Mouse (Mus musculus): ENCODE measurements around the gene Ptch2. TPM values are rescaled to one million over a fixed set of nuclear protein-coding genes. Genes with fewer than 3 reads are reported as not detected.

Gene Ptch2
- total RNA-seq, 4 experiments from 2014 or later = 1.4 to 3.0 (median 1.6) TPM

DNA sequence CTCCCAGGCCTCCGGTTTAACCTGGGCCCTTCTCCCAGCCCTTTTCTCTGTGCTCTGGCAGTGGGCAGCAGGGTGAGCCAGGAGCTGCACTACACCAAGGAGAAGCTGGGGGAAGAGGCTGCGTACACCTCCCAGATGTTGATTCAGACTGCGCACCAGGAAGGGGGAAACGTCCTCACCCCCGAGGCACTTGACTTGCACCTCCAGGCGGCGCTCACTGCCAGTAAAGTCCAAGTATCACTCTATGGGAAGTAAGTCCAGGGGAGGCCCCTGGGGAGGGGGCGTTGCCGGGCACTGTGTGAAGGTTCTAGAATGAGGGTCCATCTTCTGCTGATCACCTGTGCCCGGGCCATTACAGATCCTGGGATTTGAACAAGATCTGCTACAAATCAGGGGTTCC is 8.8 kb downstream of the Ptch2 start:
- DNase-seq (ENCODE audit: low spot score in 2 of 2) = no peak

DNA sequence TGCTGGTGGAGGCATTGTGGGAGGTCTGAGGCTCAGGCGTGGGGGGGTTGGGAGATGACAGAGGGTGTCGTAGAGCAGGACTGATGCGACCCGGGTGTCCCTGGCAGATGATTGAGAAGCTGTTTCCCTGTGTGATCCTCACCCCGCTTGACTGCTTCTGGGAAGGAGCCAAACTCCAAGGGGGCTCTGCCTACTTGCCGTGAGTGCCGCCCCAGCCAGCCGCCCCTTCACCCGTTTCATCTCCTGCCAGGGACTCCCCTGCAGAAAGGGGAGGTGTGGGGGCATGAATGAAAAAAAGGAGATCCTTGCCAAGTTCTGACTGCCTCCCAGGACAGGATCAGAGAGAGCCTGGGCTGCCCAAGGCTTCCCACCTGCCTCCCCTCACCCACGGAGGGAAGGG is 9.3 kb downstream of the Ptch2 start:
- DNase-seq (ENCODE audit: low spot score in 2 of 2) = no peak

DNA sequence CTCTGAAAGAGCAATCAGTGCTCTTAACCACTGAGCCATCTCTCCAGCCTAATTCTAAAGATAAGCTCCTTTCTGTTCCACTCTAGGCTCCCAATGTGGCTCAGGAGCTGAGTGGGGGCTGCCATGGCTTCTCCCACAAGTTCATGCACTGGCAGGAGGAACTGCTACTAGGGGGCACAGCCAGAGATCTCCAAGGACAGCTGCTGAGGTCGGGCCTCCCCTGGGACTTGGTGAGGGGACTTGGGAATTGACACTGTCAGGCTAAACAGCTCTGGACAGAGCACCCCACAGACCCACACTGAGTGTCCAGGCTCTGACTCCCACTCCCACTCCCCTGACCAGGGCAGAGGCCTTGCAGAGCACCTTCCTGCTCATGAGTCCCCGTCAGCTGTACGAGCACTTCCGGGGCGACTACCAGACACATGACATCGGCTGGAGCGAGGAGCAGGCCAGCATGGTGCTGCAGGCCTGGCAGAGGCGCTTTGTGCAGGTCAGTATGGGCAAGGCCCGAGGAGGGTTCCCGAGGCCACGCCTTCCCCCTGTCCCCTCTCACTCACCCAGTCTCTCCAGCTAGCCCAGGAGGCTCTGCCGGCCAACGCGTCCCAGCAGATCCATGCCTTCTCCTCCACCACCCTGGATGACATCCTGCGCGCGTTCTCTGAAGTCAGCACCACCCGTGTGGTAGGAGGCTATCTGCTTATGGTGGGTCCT is 12.1 kb downstream of the Ptch2 start:
- DNase-seq (ENCODE audit: low spot score in 2 of 2) = no peak

DNA sequence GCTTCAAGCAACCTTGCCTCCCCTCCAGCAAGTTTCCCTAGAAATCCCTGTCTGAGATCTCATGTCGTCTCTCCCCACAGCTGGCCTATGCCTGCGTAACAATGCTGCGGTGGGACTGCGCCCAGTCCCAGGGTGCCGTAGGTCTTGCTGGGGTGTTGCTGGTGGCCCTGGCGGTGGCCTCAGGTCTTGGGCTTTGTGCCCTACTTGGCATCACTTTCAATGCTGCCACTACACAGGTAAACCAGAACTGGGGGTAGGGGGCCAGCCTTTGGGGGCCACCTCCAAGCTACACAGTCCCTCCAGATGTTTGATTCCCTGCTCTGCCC is 12.6 kb downstream of the Ptch2 start:
- DNase-seq (ENCODE audit: low spot score in 2 of 2) = no peak

DNA sequence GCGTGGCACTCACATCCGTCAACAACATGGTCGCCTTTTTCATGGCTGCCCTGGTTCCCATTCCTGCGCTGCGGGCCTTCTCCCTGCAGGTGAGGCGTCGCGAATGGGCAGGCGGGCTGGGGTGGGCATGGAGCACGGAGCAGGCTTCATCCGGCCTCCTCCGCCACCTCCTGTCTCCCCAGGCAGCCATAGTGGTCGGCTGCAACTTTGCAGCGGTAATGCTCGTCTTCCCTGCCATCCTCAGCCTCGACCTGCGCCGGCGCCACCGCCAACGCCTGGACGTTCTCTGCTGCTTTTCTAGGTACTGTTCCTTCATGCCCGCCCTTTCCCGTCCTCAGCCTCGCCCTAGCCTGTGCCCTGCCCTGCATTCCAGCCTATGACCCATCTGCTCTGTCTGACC is 13.5 kb downstream of the Ptch2 start:
- DNase-seq (ENCODE audit: low spot score in 2 of 2) = no peak

DNA sequence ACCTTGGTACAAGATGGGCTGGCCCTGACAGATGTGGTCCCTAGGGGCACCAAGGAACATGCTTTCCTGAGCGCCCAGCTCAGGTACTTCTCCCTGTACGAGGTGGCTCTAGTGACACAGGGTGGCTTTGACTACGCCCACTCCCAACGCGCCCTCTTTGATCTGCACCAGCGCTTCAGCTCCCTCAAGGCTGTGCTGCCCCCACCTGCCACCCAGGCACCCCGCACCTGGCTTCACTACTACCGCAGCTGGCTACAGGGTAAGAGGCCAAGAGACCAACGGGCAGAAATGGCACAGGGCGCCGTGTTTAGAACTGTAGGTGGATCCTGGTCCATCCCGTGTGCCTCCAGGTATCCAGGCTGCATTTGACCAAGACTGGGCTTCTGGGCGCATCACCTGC is 14.4 kb downstream of the Ptch2 start:
- DNase-seq (ENCODE audit: low spot score in 2 of 2) = no peak

DNA sequence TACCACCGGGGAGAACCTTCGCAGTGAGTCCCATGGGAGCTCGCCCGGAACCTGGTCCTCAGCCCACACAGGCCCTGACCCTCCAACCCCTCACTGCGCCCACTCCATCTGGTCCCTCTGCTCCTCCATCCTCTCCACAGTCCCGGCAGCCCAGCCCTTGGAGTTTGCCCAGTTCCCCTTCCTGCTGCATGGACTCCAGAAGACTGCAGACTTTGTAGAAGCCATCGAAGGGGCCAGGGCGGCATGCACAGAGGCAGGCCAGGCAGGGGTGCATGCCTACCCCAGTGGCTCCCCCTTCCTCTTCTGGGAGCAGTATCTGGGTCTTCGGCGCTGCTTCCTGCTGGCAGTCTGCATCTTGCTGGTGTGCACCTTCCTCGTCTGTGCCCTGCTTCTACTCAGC is 15.1 kb downstream of the Ptch2 start:
- DNase-seq (ENCODE audit: low spot score in 2 of 2) = no peak

DNA sequence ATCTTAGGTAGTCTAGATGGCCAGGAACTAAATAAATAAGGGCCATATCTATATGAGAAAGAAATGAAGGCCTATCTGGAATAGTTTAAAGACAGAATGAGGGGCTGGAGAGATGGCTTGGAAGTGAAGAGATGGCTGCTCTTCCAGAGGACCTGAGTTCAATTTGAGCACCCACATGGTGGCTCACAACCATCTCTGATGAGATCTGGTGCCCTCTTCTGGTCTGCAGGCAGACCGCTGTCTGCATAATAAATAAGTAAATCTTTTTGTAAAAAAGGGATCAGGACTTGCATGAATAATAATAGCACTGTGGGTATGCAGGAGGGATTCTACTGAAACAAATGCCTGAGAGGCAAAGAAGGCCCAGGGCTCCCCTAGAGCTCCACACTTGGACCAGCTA is 17.4 kb downstream of the Ptch2 start:
- DNase-seq (ENCODE audit: low spot score in 2 of 2) = no peak

DNA sequence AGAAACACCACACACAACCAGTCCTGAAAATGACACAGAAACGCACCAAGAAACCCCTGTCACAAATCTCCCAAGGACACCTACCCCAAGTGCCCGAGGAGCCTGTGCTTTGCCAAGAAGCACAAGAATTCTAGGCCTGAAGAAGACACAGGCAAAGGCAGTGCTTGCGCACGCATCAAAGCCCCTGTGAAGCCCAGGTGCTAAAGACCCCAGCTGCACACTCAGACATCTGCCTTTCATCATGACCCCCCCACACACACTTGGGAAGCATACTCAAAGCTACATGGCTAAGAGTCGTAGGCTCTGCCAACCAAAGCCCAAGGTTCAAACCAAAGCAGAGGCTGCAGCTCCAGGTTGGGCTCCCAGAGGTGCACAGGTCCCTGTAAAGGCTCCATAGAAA is 19.7 kb downstream of the Ptch2 start:
- no peak for DNase-seq (ENCODE audit: low spot score in 2 of 2)

DNA sequence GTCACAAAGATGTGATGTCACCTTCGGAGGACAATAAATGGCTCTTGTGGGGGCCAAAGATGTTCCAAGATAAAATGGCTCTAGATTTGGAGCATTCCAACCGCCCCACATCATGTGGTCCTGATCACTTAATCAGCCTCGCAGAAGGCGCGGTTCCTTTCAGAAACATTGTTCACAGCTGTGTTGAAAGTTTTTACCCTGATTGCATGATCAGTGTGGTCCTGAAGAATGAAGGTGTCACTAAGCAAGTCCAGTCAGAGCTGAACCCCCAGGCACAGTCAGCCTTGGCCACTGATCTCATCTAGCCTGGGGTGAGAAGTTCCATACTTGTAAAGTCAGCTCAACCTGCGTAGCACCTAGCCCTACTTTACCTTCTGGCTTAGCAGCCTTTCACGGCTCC is 22.1 kb downstream of the Ptch2 start:
- no peak for DNase-seq (ENCODE audit: low spot score in 2 of 2)

DNA sequence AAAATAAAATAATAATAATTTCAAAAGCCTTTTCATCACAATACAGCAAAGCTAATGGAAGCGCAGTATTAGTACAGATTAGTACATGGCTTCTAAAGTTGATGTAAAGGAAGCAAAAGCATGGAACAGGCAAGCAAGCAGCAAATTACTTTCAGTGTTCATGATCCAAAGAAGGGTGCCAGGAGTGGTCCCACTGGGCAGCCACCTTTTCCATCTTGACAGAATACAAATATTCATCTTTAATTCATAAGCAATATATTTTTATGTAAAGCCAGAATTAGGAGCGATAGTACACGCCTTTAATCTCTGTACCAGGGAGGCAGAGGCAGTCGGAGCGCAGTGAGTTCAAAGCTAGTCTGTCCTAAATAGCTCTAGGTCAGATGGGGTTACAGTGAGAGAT is 23.8 kb downstream of the Ptch2 start:
- DNase-seq (ENCODE audit: low spot score in 2 of 2) = no peak

DNA sequence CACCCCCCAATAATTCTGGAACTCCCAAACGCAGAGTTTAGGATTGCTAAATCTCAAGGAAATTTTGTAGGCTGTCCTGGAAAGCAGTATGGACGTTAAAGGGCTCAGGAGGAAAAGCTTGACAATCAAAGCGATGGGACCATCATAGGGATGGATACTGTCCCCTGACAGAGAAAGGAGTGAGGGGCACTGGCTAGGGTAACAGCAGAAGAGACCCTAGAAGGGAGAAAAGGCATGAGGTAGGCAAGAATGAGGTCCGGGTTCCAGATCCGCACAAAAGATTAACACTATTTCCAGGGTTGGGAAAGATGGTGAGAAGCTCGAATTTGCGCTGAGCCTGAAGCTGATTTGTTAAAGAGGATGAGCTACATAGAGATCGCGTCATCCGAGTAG is 24.2 kb downstream of the Ptch2 start:
- DNase-seq (ENCODE audit: low spot score in 2 of 2) = no peak

DNA sequence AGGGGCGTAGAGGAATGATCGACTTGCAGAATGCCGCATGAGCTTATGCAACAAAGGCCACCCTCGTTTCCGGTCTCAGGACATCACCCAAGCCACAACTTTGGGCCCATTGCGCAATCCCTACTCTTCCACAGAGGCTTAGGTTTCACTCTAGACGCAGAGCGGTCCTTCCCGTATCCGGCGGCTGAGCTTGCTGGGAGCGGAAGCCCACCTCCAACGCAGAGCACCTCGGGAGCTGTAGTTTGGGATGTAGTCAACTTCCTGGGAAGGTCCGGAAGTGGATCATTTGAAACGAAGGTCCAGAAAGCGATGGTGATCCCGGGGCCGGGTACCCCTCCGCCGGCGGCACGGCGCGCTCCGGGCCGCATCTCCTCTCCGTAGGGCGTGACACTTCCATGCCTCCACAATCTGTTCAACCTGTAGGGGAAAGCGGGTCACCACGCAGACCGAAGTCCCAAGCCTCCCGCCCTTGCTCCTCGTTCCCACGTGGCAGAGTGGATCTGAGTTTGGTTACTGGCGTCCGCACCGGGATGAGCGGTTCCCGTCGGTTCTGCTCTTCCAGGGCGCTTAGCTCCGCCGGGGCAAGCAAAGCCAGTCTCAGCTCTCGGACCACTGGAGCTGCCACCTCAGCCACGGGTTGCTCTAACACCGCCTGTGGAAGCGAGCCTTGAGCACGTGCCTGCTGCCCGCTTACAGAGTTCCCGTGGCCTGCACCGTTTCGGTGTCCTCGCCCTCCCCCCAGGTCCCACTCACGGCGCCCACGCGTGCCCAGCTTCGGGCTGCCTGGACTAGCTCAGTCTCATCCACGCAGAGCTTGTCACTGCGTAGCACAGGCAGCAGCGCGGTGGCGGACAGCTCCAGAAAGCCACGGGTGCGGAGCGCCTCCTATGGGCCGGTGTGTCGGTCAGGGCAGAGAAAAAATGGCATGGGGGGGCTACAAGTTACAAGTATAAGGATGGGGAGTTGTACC is 24.9 kb downstream of the Ptch2 start:
- DNase-seq (ENCODE audit: low spot score in 2 of 2) = peak; percentile 85 to 96

DNA sequence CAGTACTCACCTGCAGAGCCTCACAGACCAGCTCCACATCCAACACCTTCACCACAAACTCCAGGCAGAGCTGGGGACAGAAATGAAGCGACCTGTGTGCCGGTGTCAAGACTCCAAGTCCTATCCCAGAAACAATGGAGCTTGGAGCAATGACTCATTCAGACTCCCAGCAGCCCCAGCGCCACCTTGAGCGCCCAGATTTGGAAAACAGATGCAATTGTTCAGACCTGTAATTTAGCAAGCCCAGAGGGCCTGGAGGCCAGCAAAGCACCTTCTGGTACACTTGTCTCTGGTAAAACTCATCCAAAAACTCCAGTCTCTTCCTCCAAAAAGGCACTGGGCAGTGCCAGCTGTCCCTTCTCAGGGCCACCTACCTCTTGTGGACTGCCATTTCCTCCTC is 26.3 kb downstream of the Ptch2 start:
- no peak for DNase-seq (ENCODE audit: low spot score in 2 of 2)

DNA sequence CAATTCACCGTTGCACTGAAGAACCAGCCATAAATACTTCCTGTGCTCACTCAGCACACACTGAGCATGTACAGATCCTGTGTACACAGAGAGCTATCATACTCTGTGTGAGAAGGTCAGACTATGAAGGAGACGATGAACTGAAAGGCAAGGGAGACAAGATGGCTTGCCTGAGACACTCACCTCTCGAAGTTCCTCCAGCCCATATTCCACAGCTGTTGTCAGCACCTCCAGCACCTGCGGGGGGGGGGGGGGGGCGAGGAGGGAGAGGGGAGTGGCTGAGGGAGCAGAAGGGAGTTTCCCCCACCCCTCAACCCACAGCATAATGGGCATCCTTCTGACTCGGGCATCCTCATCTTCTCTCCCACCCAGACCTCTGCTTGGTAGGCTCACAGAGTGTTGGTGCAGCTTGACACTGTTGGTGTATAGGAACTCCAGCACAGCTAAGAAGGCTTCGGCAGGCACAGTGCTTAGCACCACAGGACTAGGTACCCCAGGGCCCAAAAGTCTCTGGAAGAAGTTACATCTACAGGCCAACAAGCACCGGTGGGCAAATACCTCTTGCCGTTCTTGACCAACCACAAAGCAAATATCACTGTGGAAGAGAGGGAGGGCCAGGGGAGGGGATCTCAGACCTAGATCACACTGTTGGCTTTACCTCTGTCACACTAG is 27.8 kb downstream of the Ptch2 start:
- DNase-seq (ENCODE audit: low spot score in 2 of 2) = no peak

DNA sequence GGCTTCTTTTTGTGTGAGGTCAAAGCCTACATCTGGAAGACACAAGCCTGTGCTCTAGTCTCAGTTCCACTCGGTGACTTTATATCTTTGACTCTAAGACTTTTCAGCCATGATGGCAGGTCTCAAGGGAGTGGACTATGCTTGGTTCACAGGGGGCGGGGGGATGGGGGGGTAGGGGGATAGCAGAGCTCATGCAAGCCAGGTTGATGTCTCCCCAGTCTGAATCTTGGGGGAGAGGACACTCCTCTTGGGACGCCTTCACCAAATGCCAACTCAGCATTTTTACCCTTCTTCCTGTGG is 28.3 kb downstream of the Ptch2 start:
- no peak for DNase-seq (ENCODE audit: low spot score in 2 of 2)

DNA sequence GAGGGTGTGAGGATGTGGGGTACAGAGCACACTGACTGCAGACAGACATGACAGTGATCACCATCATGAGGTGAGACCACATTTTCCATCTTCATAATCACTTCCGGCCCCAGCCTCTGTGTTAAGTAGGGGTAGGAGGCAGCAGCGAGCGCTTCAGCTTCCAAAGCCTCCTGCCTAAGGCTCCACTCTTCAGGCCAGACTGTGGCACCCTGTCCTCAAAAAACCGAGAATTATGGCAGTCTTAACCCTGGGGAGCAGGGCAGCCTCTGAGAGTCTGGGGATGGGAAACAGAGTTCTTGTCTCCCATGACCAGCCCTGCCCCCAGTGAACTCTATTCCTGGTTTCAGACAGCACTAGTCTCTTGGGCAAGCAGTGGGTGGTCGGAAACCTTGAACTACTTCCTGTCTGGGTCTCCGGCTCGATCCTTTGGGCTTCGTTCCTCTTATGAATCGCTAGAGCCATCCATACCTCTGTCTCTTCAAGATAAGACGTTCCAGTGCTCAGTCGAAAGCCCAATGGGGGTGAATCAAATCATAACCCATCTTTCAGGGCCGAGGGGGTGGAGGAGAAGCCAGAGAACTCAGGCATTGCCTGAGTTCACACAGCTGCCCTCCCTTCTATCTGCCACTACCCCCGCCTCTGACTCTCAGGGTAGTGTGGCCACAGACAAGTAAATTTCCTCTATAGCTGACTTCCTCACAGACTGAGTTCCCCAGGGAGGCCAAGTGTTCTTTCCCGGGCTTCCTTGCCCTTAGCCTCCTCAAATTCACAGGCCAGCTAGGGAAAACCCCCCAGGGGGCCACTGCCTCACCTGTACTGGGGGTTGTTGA is 28.9 kb downstream of the Ptch2 start:
- DNase-seq (ENCODE audit: low spot score in 2 of 2) = no peak

DNA sequence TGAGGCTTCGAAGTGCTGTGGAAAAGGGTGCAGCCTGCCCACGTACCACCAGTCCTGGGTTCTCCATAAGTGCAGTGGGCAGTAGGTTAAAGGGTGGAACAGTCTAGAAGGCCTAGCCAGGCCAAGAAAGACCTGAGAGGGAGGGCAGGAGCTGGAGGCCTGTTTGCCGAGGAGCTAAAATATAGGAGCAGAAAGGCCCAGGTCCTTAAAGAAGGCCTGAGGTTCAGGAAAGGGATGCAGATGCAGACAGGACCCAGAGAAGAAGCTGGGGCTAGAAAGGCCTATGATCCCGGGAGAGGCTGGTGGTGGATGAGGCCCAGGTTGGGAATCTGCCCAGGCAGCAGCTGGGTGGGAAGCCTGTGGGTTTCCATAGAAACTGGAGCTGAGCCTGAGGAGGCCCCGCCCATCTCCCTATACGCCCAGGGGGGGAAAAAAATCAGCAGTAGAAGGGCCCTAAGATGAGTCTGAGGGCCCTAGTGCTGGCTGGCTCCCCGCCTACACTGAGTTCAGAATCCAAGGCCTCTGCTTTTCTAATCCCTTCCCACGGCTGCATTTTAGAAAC is 29.6 kb downstream of the Ptch2 start, which contains the start of gene Btbd19:
TSS of gene Btbd19 (minus strand) at position 378 of the 562 bp plus-strand sequence.
- DNase-seq (ENCODE audit: low spot score in 2 of 2) = peak; percentile 46 to 80

DNA sequence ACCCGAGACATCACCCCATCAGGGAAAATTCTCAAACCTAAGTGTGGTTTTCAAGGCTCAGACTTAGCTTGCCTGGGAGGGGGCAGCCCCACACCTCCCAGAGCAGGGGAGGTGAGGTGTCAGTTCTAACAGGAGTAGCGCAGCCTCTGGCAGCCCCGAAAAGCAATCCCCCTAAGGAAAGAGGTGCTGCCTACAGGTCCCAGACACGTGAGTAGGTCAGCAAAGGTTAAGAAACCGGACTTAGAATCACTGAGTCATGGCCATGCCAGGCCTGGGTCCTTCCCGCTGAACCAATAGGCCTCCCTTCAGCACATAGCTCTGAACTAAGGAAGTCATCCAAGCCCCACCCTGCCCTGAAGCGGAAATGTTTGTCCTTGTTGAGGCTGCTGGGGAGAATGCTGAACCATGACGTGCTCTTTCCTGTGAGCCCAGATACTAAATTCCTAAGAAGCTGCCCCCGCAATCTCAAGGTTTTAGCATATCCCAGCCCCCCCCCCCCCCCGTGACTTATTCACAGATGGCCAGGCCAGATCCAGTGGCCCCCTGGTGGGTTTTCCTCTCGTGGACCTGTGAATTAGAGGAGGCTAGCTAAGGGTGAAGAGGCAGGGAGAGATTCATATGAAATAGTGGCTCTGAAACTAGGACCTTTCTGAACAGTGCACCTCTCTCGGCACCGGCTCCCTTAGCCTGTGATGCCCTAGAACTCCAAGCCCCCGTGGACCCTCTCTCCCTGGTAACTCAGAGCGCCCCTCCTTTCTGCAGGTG is 30.2 kb downstream of the Ptch2 start:
- DNase-seq (ENCODE audit: low spot score in 2 of 2) = no peak

DNA sequence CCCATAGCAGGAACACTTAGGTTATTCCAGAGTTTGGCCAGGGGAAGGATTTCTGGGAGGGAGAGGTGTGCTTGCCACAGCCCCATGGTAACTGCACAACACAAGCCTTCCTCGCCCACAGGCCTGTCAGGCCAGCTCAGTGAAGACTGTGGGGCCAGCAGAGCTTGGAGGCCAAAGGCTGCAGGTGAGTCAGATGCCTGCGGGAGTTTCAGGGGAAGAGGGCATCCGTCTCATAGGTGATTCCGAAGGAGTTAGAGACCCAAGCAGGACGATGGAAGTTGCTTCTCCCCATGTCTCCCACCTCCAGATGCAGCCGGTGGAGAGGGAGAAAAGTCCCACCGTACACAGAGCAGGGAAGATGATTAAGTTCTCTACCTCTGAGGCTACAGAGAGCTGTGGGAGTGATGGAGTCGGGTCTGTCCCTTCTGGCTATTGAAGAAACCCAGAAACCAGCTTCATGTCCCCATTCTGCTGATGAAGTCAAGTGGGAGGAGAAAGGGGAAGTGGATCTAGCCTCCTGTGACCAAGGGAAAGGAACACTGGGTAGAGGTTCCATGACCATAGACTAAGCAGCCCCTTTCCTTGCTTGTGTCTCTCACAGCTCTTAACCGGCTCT is 30.9 kb downstream of the Ptch2 start, which contains the start of gene Tctex1d4:
TSS of gene Tctex1d4 (plus strand) at position 120 of the 616 bp plus-strand sequence.
- DNase-seq (ENCODE audit: low spot score in 2 of 2) = no peak

Data from left cerebral cortex, adult 8-10 months (tissue).